Mouse (Mus musculus) midbrain, embryonic 10.5 days (tissue): Measurements from ENCODE around the gene Ist1. TPM values are rescaled to one million over a fixed set of nuclear protein-coding genes. Genes with fewer than 3 reads are reported as not detected.

Experiments used
- DNase-seq: peaks from one replicate; pipeline ENCODE4 v3.0.0-alpha.2; 2017; ENCODE audit warnings: low spot score
- H3K27ac ChIP-seq: fragments of 300-500 bp; sonication (generic); replicated peaks from 2 replicates; pipeline ENCODE4 v1.5.1; 2016; ENCODE audit warnings: mild to moderate bottlenecking
- H3K27me3 ChIP-seq: fragments of 300-500 bp; sonication (generic); 2 replicates; pipeline ENCODE4 v1.6.1; 2016; ENCODE audit warnings: low read depth, mild to moderate bottlenecking; ENCODE audit not compliant: poor library complexity, severe bottlenecking
- H3K36me3 ChIP-seq: fragments of 300-500 bp; sonication (generic); 2 replicates; pipeline ENCODE4 v1.6.1; 2016; ENCODE audit warnings: mild to moderate bottlenecking, moderate library complexity
- H3K4me1 ChIP-seq: fragments of 300-500 bp; sonication (generic); 2 replicates; pipeline ENCODE4 v1.6.1; 2016
- H3K4me3 ChIP-seq: fragments of 300-500 bp; sonication (generic); 2 replicates; pipeline ENCODE4 v1.5.1; 2016; ENCODE audit warnings: mild to moderate bottlenecking, moderate library complexity
- H3K9me3 ChIP-seq: fragments of 300-500 bp; sonication (generic); replicated peaks from 2 replicates; pipeline ENCODE4 v1.6.1; 2016; ENCODE audit warnings: mild to moderate bottlenecking
- WGBS: fragments of 180-500 bp; shearing (Covaris S2); methylation state at CpG from one replicate; pipeline ENCODE4 v1.1.7; 2016; 5-methylcytosine and 5-hydroxymethylcytosine counted together
- polyA plus RNA-seq: library from polyadenylated mRNA; unstranded; fragments of >200 nt; fragmentation: Nextera tagmentation; extraction: Ambion mirVana; gene quantifications from 2 replicates; pipeline ENCODE4 v1.2.1, GENCODE M21; 2016

The Ist1 gene
- polyA plus RNA-seq, 1 experiment from 2014 or later: 143 TPM

DNA sequence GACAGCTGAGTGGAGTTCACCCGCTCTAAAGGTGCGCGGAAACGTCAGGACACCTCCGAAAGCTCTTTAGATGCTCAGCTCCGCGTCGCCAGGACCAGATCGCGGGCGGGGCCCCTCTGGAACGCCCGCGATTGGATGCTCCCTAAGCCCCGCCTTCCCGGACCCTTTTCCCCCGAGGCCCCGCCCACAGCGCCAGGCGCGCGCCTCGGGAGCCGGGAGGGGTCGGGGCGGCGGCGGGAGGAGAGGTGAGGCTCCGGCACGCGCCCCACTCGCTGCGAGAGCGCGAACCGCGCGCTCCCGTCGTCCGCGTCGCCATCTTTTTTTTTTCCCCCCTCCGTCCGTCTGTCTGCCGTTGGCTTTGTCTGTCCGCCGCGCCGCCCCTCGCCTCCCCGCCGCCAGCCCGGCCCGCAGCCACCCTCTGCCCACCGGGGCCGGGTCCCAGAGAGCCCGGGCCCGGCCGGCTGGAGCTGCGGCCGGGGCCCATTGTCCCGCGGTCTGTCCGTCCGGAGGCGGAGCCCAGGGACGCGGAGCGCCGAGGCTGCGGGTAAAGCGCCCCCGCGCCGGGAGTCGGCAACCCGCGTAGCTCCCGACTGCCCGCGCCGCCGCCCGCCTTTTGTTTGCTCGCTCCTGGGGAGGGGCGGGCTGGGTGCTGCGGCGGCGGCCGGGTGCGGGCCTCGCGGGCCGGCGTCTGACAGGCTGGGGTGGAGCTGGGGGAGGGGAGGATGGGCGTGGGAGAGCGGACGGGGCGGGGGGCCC lies 12.4 kb upstream of the Ist1 start, which contains the start of gene Zfp821:
Gene Zfp821 (plus strand): TSS at position 227 of the 756 bp plus-strand sequence.
- DNase-seq: peak; percentile 92
- H3K9me3 ChIP-seq: no peaks in the 10 kb centered on the region
- H3K36me3 ChIP-seq: peaks cover 32% of the 10 kb centered on the region
- peaks cover 30% of the 10 kb centered on the region for H3K4me1 ChIP-seq
- H3K27me3 ChIP-seq: peaks cover 26% of the 10 kb centered on the region
- WGBS: under 1% methylated on average over 92 of the region's 100 CpGs
- peak within 1 kb of the TSS; percentile 83 for H3K4me3 ChIP-seq
- H3K27ac ChIP-seq: peak within 1 kb of the TSS; percentile 100

DNA sequence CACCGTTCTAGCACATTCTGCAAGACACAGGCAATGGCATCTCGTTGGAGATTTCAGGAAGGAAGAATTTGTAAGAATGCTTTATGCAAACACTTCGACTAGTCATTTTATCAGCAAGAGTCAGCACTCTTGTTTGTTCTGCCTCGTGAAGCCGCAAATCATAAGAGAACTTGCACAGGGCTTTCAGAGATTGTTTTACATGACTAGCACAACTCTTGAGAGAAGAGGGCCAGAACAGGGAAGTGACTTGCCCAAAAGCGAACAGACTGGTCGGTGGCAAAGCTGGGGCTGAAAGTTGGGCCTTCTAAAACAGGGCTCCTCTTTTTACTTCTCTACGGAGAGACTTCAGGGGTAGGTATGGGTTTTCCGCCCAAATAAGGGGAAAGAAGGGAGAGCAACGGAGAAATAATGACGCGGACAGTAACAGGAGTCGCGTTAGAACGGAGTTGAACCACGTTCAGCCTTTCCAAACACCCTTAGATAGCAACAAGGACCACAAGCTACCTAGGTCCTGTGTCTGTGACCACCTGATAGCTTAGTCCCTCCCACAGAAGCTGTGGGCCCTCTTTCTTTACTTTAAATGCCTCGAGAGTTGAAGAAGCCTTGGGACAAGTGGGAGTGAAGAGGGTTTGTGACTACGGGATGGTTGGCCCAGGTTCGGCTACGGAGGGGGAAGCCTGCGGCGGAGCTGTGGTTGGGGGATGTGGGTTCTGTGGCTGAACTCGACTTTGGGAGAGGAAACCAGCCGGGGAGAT lies 11.7 kb upstream of the Ist1 start:
- Histone ChIP-seq H3K27me3 (peaks cover 26% of the 10 kb centered on the region), H3K27ac (peak overlapping the region; percentile 100), H3K9me3 (no peaks in the 10 kb centered on the region), H3K4me1 (peaks cover 30% of the 10 kb centered on the region), H3K36me3 (peaks cover 25% of the 10 kb centered on the region), H3K4me3 (peak overlapping the region; percentile 83)
- 13% methylated on average over 24 of the region's 24 CpGs for WGBS
- no peak for DNase-seq

- Histone ChIP-seq H3K9me3 (no peaks in the 10 kb centered on the region), H3K4me1 (peaks cover 8% of the 10 kb centered on the region), H3K36me3 (no peaks in the 10 kb centered on the region), H3K27me3 (peaks cover 30% of the 10 kb centered on the region), H3K4me3 (no peak overlapping the region), H3K27ac (no peak overlapping the region)
- DNase-seq: no peak
- 71% methylated on average over 3 of the region's 3 CpGs for WGBS
Measured at GRCm38 (mm10) chr8:109698477-109698876, 5.4 kb upstream of the Ist1 start.

GRCm38 (mm10) chr8:109697754-109698153 lies 4.7 kb upstream of the Ist1 start:
- Histone ChIP-seq H3K36me3 (no peaks in the 10 kb centered on the region), H3K27me3 (peaks cover 23% of the 10 kb centered on the region), H3K9me3 (no peaks in the 10 kb centered on the region), H3K4me1 (peaks cover 9% of the 10 kb centered on the region), H3K4me3 (no peak overlapping the region), H3K27ac (no peak overlapping the region)
- 74% methylated on average over 1 of the region's 1 CpGs for WGBS
- DNase-seq: no peak

DNA sequence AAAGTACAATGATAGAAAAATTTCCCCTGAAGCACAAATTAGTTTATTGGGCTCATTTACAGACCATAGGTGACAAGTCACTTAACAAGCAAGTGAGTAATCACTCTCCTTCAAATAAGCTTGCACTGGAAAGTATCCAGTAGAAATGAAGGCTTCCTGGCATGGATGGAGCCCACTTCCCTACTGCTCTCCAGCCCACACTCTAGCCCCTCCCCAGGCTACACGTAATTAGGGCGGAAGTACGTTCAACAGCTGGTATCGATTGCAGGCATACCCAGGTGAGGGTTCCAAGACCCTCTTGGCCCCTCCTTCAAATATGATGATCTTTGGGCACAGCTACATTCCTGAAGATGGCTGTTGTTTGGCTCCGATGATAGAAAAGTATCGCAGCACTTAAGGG lies 1.1 kb upstream of the Ist1 start:
- Histone ChIP-seq H3K4me3 (peak overlapping the region; percentile 98; the same call in 1 of the 2 replicates), H3K27ac (no peak overlapping the region), H3K9me3 (no peaks in the 10 kb centered on the region), H3K36me3 (peaks cover 9% of the 10 kb centered on the region), H3K27me3 (peaks cover 19% of the 10 kb centered on the region), H3K4me1 (peaks cover 30% of the 10 kb centered on the region)
- DNase-seq: no peak
- 67% methylated on average over 6 of the region's 6 CpGs for WGBS

- DNase-seq: no peak
- Histone ChIP-seq H3K27me3 (peaks cover 19% of the 10 kb centered on the region), H3K27ac (peak overlapping the region; percentile 95), H3K36me3 (peaks cover 14% of the 10 kb centered on the region), H3K4me1 (peaks cover 30% of the 10 kb centered on the region), H3K9me3 (no peaks in the 10 kb centered on the region), H3K4me3 (peak overlapping the region; percentile 98)
- WGBS: 2% methylated on average over 38 of the region's 38 CpGs
Measured at GRCm38 (mm10) chr8:109692443-109693145, 466 bp downstream of the Ist1 start.

DNA sequence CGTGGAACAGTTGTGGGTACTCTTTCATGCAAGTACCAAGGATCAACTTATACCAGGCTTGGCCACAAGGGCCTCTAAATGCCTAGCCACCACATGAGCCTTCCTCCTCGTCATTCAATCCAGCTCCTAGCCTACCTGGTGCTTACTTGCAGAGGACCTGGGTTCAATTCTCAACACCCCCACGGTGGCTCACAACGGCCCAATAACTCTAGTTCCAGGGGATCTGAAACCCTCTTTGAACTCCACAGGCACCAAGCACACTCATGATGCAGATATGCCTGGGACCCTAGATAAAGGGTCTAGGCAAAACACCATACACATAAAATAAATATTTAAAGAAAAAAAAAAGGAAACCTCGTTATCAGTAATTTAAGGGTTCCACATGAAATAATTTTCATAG lies 1.3 kb downstream of the Ist1 start:
- peak; percentile 17 for DNase-seq
- Histone ChIP-seq H3K4me3 (peak overlapping the region; percentile 98), H3K27me3 (peaks cover 19% of the 10 kb centered on the region), H3K27ac (no peak overlapping the region), H3K9me3 (no peaks in the 10 kb centered on the region), H3K4me1 (peaks cover 30% of the 10 kb centered on the region), H3K36me3 (peaks cover 16% of the 10 kb centered on the region)
- 65% methylated on average over 5 of the region's 5 CpGs for WGBS

GRCm38 (mm10) chr8:109687248-109687647 lies 5.8 kb downstream of the Ist1 start:
- H3K9me3 ChIP-seq: no peaks in the 10 kb centered on the region
- H3K4me1 ChIP-seq: peaks cover 20% of the 10 kb centered on the region
- DNase-seq: no peak
- H3K27ac ChIP-seq: no peak overlapping the region
- WGBS: 93% methylated on average over 5 of the region's 5 CpGs
- no peaks in the 10 kb centered on the region for H3K27me3 ChIP-seq
- H3K36me3 ChIP-seq: peaks cover 31% of the 10 kb centered on the region
- H3K4me3 ChIP-seq: no peak overlapping the region

GRCm38 (mm10) chr8:109682120-109682519 lies 10.9 kb downstream of the Ist1 start:
- H3K9me3 ChIP-seq: no peaks in the 10 kb centered on the region
- no peaks in the 10 kb centered on the region for H3K27me3 ChIP-seq
- H3K4me1 ChIP-seq: no peaks in the 10 kb centered on the region
- peaks cover 65% of the 10 kb centered on the region for H3K36me3 ChIP-seq
- DNase-seq: no peak
- no peak overlapping the region for H3K27ac ChIP-seq
- no peak overlapping the region for H3K4me3 ChIP-seq
- WGBS: 96% methylated on average over 5 of the region's 5 CpGs

GRCm38 (mm10) chr8:109681535-109681934 lies 11.5 kb downstream of the Ist1 start:
- no peaks in the 10 kb centered on the region for H3K9me3 ChIP-seq
- no peak overlapping the region for H3K27ac ChIP-seq
- no peak overlapping the region for H3K4me3 ChIP-seq
- H3K36me3 ChIP-seq: peaks cover 71% of the 10 kb centered on the region
- no peak for DNase-seq
- no peaks in the 10 kb centered on the region for H3K4me1 ChIP-seq
- H3K27me3 ChIP-seq: no peaks in the 10 kb centered on the region
- WGBS: 87% methylated on average over 3 of the region's 3 CpGs

GRCm38 (mm10) chr8:109675896-109676643 lies 17.0 kb downstream of the Ist1 start:
- H3K36me3 ChIP-seq: peaks cover 98% of the 10 kb centered on the region
- H3K4me3 ChIP-seq: no peak overlapping the region
- no peak overlapping the region for H3K27ac ChIP-seq
- no peaks in the 10 kb centered on the region for H3K4me1 ChIP-seq
- DNase-seq: no peak
- WGBS: 96% methylated on average over 9 of the region's 9 CpGs
- H3K9me3 ChIP-seq: no peaks in the 10 kb centered on the region
- no peaks in the 10 kb centered on the region for H3K27me3 ChIP-seq

DNA sequence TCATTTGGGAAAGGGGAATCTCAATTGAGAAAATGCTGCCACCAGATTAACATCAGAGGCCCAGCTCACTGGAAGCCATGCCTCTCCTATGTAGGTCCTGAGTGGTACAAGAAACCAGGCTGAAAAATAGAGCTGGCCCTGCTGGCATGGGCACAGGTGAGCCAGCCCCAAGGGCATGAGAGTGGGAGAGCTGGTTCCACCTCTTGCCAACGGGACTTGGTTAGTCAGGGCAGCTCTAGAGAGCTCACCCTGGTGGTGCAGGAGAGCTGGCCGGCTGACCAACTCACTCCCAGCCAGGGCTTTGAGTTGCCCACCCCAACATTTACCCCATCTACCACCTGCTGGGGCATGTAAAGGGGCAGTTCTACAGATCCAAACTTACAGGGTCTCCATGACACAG lies 19.5 kb downstream of the Ist1 start:
- Histone ChIP-seq H3K27me3 (no peaks in the 10 kb centered on the region), H3K4me1 (no peaks in the 10 kb centered on the region), H3K4me3 (no peak overlapping the region), H3K36me3 (peaks cover 99% of the 10 kb centered on the region), H3K27ac (no peak overlapping the region), H3K9me3 (no peaks in the 10 kb centered on the region)
- 89% methylated on average over 2 of the region's 2 CpGs for WGBS
- DNase-seq: no peak
